Mouse (Mus musculus): ENCODE measurements around the gene Retnlb.
"Not testable (repeated sequence)": the region's sequence is repeated elsewhere in the genome, so short reads cannot be mapped to it uniquely, and the experiment has no call there.

The Retnlb gene

DNA sequence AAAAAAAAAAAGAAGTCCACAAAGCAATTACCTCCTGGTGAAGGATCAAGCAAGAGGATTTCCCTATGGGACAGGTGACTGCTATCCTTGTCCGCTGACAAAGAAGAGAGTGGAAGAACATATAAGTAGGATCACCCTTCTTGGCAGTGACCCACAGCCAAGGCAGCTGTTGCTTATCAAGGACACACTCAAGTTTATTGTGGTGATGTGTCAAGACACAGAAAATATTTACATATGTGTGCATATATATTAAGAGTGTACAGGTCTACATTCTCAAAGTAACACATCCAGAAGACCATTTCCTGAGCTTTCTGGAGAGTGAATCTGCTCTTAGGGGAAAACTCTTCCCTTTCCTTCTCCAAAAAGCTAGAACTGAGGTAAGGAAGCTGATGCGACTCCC, at the start of gene Retnlb:
Gene Retnlb, plus strand, starts transcription at position 162 of the 400 bp plus-strand sequence.
- no peak for DNase-seq

- no peak for DNase-seq
These were observed 47.5 kb upstream of the Retnlb start for GRCm38 (mm10) chr16:48769183-48769582.

DNA sequence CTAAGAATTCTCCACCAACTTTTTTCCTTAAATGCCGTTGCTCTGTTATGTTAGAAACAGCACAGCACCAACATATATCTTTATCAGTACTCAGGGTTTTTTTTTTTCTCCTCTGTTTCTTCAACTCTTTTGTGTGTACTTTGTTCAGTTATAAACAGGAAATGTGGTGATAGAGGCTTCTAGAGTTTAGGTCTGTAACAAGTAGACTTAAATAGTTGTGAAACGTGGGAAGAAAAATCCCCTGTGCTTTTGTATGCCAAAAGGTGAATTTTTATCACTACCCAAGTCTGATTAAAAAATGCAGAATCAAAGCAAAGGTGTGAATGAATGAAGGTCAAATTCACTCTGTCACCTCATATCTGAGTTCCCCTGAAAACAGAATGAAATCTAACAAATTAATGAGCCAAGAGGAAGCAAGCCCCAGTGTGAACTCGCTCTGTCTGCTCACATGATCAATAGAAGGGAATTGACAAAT, 44.6 kb upstream of the Retnlb start, which contains the start of gene Trat1:
Gene Trat1, minus strand, starts transcription at position 51 of the 475 bp plus-strand sequence.
- no peak for DNase-seq

- no peak for DNase-seq
These were observed 39.4 kb upstream of the Retnlb start for GRCm38 (mm10) chr16:48777254-48777653.

DNA sequence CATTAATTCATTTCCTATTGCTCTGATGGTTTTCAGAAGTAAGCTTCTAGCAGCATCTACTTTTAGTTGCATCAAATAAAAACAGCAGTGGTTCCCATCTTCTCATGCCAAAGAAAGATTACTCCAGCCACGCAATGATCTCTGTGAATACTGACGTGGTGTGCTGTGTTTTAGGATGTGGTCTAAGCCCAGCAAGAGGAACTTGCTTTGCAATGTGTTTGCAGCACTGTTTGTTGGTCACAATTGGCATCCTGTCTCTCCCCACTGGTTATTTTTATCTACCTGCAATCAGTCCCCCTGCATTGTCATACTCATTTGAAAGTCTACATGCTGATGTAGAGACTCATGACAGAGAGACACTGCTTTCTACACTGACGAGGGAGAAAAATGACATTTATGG, 30.4 kb upstream of the Retnlb start:
- DNase-seq = no peak

DNA sequence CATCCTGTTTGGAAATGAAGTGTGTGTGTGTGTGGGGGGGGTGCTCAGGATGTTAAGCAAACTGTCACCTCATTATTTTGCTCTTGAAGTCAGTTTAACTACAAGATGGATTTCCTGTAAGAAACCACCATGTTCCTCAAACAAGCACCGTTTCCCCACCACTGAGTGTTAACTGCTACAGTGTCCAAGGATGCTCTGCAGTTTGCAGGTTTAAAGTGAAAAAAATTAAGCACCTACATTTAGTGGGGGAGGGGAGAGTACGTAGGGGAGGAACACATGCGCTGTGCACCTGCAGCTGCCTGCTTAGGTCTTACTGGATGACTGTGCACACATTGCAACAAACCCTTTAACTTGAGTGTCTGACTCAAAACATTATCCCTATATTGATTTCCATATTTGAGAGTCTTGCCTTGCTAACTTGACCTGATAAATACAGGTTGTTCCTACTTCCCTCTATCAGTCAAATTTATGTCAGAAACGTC, 27.9 kb upstream of the Retnlb start:
- DNase-seq = no peak

GRCm38 (mm10) chr16:48798285-48798684, 18.4 kb upstream of the Retnlb start:
- no peak for DNase-seq

DNA sequence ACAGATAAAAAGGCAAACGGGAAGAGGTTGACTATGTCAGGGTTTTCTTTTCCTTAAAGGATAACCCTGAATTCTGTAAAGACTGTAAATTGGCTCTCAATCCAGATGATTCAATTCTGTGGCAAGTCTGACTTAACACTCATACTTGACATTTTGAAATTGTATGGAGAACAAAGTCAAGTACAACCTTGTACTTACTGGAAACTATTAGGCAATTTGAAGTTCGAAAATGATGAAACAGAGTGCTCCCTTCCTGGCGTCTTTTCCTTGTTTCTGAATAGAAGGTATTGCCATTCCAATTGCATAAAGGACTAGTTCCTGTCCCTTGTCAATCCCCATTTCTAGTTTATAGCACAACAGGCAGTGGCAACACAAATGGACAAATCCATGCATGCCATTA, 17.2 kb upstream of the Retnlb start:
- no peak for DNase-seq

- no peak for DNase-seq
These were observed 15.8 kb upstream of the Retnlb start for GRCm38 (mm10) chr16:48800906-48801305.

DNA sequence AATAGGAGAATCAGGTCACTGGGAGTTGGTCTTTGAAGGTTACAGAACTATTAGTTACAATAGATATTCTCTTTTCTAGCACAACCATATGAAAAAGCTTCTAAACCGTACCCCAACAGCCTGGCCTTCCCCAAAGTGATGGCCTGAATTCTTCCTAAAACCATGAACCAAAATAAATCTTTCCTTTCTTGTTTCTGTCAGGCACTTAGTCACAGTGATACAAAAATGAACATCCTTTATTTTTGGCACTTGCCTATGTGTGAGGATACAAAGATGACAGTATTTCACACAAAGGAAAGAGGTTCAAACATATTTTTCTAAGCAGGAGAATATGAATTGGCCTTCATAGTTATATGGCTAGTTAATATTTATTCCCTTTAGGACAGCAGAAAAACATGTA, 11.2 kb upstream of the Retnlb start:
- DNase-seq = no peak

DNA sequence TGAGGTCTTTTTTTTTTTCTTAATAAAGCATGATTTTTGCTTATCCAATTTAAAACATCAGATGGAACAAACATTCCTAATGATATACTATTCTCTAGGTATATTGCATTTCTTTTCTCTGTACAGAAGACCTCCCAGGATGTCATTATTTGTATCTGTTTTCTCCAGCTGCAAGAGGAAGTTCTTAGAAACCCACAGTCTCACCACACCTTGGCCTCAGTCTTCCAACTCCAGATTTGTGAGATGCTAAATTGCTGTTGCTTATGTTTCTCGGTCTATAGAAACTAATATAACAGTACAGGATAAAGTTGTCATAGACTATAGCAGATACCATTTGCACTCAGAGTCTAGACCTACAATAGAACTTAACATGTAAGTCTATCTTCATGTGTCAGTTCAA, 10.1 kb upstream of the Retnlb start:
- DNase-seq = no peak

- DNase-seq = no peak
These were observed 7.3 kb upstream of the Retnlb start for GRCm38 (mm10) chr16:48809374-48809773.

DNA sequence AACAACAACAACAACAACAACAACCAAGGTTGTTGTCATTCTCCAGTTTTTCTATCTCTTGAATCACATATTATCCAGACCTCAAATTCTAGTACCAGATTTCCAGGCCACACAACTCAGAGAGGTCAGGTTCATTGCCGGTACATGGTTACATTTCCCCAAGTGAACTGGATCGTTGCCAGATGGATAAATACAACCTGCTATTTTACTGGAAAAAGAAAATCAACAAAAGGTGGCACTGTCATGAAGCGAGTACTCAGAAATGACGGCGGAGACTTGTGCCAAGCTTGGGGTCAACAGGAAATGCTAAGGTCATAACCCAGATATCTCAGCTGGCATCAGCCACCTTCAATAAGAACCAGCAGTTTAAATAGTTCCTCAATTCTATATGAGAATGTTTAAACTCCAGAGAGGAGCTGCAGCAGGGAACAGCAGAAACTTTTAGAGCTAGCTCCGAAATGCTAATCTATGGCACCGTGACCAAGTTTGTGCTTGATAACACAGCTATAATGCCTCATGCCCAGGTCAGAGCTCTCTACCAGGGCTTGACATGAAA, 4.7 kb upstream of the Retnlb start:
- DNase-seq = no peak

GRCm38 (mm10) chr16:48818524-48818923, 1.9 kb downstream of the Retnlb start:
- no peak for DNase-seq

DNA sequence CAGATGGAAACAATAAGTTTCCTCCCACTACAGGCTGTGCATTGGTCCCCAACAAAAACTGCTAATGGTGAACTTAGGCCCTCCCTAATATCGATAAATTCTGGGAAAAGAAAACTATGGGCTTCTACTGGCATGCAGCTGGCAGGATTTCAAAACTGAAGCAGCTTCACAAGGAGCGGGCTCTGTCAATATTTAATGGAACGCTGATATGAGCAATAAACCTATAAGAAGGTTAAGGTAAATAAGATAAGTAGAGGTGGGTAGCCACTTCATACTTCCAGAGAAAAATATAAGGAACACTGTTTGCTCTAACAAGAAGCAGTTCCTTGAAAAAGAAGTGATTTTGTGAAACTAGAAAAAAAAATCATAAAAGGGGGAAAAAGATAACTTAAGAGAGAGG, 9.8 kb downstream of the Retnlb start:
- no peak for DNase-seq

DNA sequence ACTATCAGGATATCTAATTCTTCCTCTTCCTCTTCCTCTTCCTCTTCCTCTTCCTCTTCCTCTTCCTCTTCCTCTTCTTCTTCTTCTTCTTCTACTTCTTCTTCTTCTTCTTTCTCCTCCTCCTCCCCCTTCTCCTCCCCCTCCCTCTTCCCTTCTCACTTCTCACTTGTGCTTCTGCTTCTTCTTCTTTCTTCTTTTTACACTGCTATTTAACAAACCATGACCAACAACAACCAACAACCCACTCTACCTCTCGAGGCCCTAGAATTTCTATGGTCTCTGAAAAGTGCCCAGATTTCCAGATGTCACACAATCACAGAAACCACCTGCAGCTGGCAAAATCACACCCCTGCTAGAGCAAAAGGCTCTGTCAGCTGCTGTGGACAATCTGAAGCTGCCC, 11.0 kb downstream of the Retnlb start:
- no peak for DNase-seq

DNA sequence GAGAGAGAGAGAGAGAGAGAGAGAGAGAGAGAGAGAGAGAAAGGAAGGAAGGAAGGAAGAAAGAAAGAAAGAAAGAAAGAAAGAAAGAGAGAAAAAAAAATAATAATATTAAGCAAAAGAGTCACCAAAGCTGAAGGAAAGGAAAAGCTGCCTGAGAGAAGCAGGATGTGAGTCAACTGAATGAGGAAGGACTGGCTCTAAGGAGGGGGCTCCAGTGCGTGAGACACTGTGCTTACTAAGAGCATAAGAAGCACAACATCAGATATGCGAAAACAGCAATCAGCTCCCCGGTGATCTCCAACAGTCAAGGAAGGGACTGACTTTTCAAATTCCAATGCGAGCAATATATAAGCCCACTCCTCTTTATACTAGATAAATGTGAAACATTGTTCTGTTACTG, 12.4 kb downstream of the Retnlb start:
- DNase-seq = no peak

DNA sequence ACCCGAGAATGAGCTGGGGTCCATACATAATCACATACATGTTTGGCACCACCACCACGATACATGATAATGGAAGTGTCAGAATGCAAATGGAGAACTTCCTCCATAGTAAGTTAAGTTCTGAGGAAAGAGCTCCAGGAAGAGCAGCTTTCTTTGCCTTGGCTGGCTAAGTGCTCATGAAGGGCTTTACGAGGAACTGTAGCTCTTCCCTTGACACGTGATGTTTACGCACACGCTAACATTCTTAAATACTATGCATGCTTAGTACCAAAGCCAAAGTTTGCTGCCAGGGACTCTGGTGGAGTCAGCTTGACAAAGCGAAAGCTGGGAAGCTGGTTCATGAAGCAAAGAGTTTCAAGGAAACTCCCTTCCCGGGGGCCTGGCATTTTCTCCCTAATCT, 15.4 kb downstream of the Retnlb start:
- no peak for DNase-seq

DNA sequence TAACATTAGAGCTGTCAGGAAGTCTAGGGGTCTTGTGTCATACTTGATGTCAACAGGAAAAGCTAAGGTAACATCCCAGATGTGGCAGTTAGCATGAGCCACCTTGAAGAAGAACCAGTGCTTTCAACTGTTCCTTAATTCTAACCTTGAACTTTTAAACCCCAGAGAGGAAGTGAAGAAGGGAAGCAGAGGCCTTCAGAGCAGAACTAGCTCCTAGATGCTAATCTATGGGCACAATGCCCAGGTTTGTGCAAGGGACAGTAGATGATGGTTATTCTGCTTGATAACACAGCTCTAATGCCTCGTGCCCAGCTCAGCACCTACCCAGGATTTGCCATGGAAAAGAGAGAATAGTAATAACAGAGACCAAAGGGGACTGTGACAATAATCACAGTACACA, 17.0 kb downstream of the Retnlb start:
- not testable (repeated sequence) for DNase-seq

DNA sequence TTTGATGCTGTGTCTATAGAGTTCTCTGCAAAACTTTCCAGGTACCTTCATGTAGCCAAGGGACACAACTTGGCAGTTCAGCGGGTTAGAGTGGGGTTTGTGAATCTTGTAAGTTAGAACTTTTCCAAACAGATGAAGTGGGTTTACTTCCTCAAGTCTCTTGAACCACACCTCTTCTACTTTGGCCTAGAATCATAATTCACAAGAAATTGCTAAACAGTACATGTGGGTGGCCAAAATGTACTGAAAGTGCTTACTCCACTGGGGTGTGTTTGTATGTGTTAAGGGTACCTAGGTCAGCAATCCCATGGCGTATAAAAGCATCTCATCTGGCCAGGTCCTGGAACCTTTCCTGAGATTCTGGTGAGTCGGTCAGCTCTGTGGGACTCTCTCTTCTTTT, 25.6 kb downstream of the Retnlb start, which contains the start of gene Retnla:
Gene Retnla, plus strand, starts transcription at position 286 of the 400 bp plus-strand sequence.
- DNase-seq = no peak

DNA sequence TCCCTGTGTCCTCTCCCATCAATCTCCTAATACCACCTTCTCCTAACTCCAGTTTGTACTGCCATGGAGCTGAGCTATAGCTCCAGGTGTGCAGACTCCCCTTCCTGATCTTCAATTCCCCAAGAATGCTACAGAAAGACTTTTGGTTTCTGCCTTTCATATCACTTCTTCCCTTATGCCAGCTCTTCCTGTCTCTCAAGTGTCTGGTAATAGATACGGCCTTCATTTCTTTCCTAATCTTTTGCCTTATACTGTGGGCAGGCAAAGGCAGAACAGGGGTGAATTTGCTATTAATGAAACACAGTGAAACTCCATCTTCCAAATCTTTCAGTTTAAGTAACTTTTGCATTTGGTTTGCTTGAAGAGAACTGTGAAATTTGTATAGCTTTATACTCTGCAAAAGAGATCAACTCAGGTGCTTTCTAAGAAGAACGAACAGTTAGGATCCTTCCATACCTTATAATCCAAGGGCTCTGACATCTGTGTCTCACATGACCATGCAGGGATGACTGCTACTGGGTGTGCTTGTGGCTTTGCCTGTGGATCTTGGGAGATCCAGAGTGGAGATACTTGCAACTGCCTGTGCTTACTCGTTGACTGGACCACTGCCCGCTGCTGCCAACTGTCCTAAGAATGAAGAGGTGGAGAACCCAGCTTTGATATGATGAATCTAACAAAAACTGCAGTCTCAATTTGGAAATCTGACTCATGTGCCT, 27.2 kb downstream of the Retnlb start:
- DNase-seq = no peak

DNA sequence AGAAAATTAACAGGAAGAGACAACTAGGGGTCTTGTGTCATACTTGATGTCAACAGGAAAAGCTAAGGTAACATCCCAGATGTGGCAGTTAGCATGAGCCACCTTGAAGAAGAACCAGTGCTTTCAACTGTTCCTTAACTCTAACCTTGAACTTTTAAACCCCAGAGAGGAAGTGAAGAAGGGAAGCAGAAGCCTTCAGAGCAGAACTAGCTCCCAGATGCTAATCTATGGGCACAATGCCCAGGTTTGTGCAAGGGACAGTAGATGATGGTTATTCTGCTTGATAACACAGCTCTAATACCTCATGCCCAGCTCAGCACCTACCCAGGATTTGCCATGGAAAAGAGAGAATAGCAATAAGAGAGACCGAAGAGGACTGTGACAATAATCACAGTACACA, 48.3 kb downstream of the Retnlb start:
- DNase-seq = not testable (repeated sequence)

GRCm38 (mm10) chr16:48867690-48868089, 51.0 kb downstream of the Retnlb start:
- no peak for DNase-seq
